16 mouse cellular contexts compared by ENCODE assay signal in the genomic region with DNA sequence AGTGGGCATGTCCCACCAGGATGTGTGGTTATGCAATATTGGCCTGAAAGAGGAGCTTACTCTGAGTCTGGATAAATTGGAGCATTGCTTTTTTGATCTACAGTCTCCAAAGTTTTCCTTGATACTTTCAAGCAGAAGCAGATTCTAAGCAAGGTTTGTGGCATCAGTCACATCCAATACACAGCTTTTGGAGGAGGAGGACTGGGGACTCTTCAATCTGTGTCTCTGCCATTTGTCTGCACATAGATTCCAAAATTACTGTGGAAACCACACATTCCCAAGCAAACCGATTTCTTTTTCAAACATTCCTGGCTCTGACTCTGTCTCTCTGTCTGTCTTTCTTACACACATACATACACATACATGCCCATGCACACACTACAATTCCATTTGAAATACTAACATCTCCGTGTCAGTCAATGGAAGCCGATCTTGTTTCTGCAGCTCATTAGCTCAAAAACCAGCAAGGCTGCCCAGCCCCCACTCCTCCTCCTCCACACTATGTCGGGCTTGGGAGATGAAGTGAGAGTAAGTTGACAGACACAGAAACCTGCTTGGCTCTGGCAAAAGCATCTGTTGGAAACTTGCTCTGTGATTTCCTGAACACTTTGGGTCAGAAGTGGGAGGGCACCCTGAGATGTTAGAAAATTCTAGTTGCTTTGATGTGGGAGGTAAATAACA. TPM values are rescaled to one million over a fixed set of nuclear protein-coding genes. Genes with fewer than 3 reads are reported as not detected.
DNase-seq lines count a peak whose midpoint lies in the region; ATAC-seq lines count a peak whose summit lies in the region.
"Had no signal": no experiment of that assay in that cellular context is flagged by ENCODE, and none has a peak within 500 bp of the region (broad histone marks: within the 10 kb centered on the region; RNA-seq: fewer than 3 reads in every experiment).

No protein-coding gene starts in this region.

- DNase-seq in embryo, embryonic 10 days (ENCODE audit: low spot score): peak; percentile 10
- no peak for DNase-seq in embryo, embryonic 9.5 days (ENCODE audit: extremely low spot score)
- DNase-seq in midbrain, embryonic 14.5 days: peak; percentile 12
- DNase-seq in midbrain, embryonic 10.5 days (ENCODE audit: low spot score): no peak
- peak; percentile 38 for DNase-seq in layer of hippocampus, adult 9-11 months
- DNase-seq in right cerebral cortex, postnatal 14 days: peak; percentile 49
- no peak for DNase-seq in adrenal gland, postnatal 14 days

- WGBS in midbrain, embryonic 14.5 days: 76% methylated on average over 4 of the region's 4 CpGs
- 74% methylated on average over 4 of the region's 4 CpGs for WGBS in midbrain, embryonic 10.5 days

- H3K4me3 ChIP-seq in midbrain, embryonic 14.5 days (replicated peaks; ENCODE audit: low read depth, low read length): no peak overlapping the region
- H3K4me3 ChIP-seq in midbrain, embryonic 10.5 days: no peak overlapping the region
- H3K4me3 ChIP-seq: embryonic facial prominence, embryonic 12.5 days; hindbrain, embryonic 13.5 days had no signal

- H3K9ac ChIP-seq in midbrain, embryonic 14.5 days (replicated peaks; ENCODE audit: low read length): no peak overlapping the region
- H3K9ac ChIP-seq: embryonic facial prominence, embryonic 12.5 days; hindbrain, embryonic 13.5 days had no signal

- no peak overlapping the region for H3K27ac ChIP-seq in midbrain, embryonic 14.5 days (replicated peaks; ENCODE audit: low read depth, low read length)
- H3K27ac ChIP-seq in midbrain, embryonic 10.5 days (replicated peaks): no peak overlapping the region
- H3K27ac ChIP-seq: embryonic facial prominence, embryonic 12.5 days; hindbrain, embryonic 13.5 days; kidney, postnatal 0 days had no signal

- H3K4me2 ChIP-seq in midbrain, embryonic 14.5 days (ENCODE audit: low read length): no peak overlapping the region
- H3K4me2 ChIP-seq: embryonic facial prominence, embryonic 12.5 days; heart, embryonic 11.5 days; hindbrain, embryonic 13.5 days had no signal

- no peak for ATAC-seq in midbrain, embryonic 14.5 days (ENCODE audit: low FRiP score, low TSS enrichment)
- no peak for ATAC-seq in cerebellum, adult (ENCODE audit: insufficient number of reproducible peaks, low FRiP score, low TSS enrichment)

- no peaks in the 10 kb centered on the region for H3K27me3 ChIP-seq in midbrain, embryonic 14.5 days (ENCODE audit: control insufficient read depth, insufficient read depth, low read length)
- no peaks in the 10 kb centered on the region for H3K27me3 ChIP-seq in midbrain, embryonic 10.5 days (ENCODE audit: low read depth, poor library complexity, severe bottlenecking)
- H3K27me3 ChIP-seq: embryonic facial prominence, embryonic 12.5 days; hindbrain, embryonic 13.5 days had no signal

- H3K9me3 ChIP-seq in midbrain, embryonic 14.5 days (ENCODE audit: control insufficient read depth, low read length): no peaks in the 10 kb centered on the region
- H3K9me3 ChIP-seq in midbrain, embryonic 10.5 days (replicated peaks): no peaks in the 10 kb centered on the region
- H3K9me3 ChIP-seq: hindbrain, embryonic 13.5 days had no signal

- no peaks in the 10 kb centered on the region for H3K36me3 ChIP-seq in midbrain, embryonic 14.5 days (ENCODE audit: control insufficient read depth, insufficient read depth, low read length)
- H3K36me3 ChIP-seq in midbrain, embryonic 10.5 days: no peaks in the 10 kb centered on the region
- H3K36me3 ChIP-seq: embryonic facial prominence, embryonic 12.5 days; hindbrain, embryonic 13.5 days had no signal

- no peaks in the 10 kb centered on the region for H3K4me1 ChIP-seq in midbrain, embryonic 14.5 days (ENCODE audit: control insufficient read depth, insufficient read depth, low read length)
- H3K4me1 ChIP-seq in midbrain, embryonic 10.5 days: no peaks in the 10 kb centered on the region
- H3K4me1 ChIP-seq: hindbrain, embryonic 13.5 days had no signal

RNA-seq across cellular contexts. Expression of gene 1700012B07Rik, which starts 18.5 kb away (rescaled TPM):
- polyA plus RNA-seq in midbrain, embryonic 14.5 days (2014; fragmentation: Nextera tagmentation; extraction: Ambion mirVana): not detected in 2 replicates
- polyA plus RNA-seq in midbrain, embryonic 10.5 days (2016; fragmentation: Nextera tagmentation; extraction: Ambion mirVana): not detected in 2 replicates
- total RNA-seq in adrenal gland, postnatal 14 days (2021): not detected in 2 replicates
- total RNA-seq: megakaryocyte-erythroid progenitor cell, adult 5-6 weeks had no signal
- polyA plus RNA-seq: embryonic facial prominence, embryonic 12.5 days; frontal cortex, adult 2 months; heart, embryonic 11.5 days; hindbrain, embryonic 13.5 days; kidney, postnatal 0 days; limb, embryonic 14.5 days; neural tube, embryonic 11.5 days had no signal

Comparison
In these comparisons a context has a peak if more than half of its experiments do, and no peak if none do; other contexts are left out.
1. DNase-seq: peak in embryo, embryonic 10 days (single experiment), midbrain, embryonic 14.5 days (single experiment), layer of hippocampus, adult 9-11 months (single experiment) and right cerebral cortex, postnatal 14 days (single experiment); none in embryo, embryonic 9.5 days (single experiment), midbrain, embryonic 10.5 days (single experiment) and adrenal gland, postnatal 14 days (single experiment).